Mouse (Mus musculus): ENCODE measurements at regions not wholly inside any gene's neighbourhood (a gene's known extent, or its start where the extent isn't known, plus 50 kb on each side); places are given as distances from the start of the nearest gene placed in this dataset.

DNA sequence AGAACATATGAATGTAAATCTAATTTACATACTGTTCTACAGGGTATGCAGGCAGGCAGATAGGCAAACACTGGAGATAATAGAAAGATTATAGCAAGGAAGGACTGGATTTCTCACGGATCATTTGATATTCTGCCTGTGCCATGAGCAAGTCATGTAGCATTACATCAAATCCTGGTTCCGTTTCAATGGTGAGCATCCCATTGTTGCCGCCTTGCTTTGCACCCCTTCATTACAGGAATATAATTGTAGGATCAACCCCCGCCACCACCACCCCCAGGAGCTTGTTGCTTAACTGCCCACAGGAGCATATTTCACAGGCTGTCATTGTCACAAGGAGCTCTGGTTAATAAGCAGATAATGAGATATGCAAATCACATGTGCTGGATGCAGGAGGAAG is 468.8 kb upstream of the Rgma start:
- H3K9ac ChIP-seq (replicated peaks; ENCODE audit: low read length): no peak overlapping the region
- no peak overlapping the region for H3K27ac ChIP-seq (replicated peaks; ENCODE audit: low read depth, low read length)
- H3K27me3 ChIP-seq (ENCODE audit: control insufficient read depth, insufficient read depth, low read length): no peaks in the 10 kb centered on the region
- 80% methylated on average over 4 of the region's 4 CpGs for WGBS
- ATAC-seq (replicated peaks; ENCODE audit: insufficient number of reproducible peaks, low FRiP score, low TSS enrichment, low read depth) (no peak), DNase-seq (ENCODE audit: low spot score) (no peak)
- H3K36me3 ChIP-seq (replicated peaks; ENCODE audit: control insufficient read depth, insufficient read depth, low read depth, low read length): no peaks in the 10 kb centered on the region
- H3K4me1 ChIP-seq (ENCODE audit: control insufficient read depth, insufficient read depth, low read length): no peaks in the 10 kb centered on the region
- no peak overlapping the region for H3K4me2 ChIP-seq (ENCODE audit: low read depth, low read length)
- no peak overlapping the region for H3K4me3 ChIP-seq (ENCODE audit: low read depth, low read length)
- H3K9me3 ChIP-seq (replicated peaks; ENCODE audit: control insufficient read depth, low read length): no peaks in the 10 kb centered on the region

DNA sequence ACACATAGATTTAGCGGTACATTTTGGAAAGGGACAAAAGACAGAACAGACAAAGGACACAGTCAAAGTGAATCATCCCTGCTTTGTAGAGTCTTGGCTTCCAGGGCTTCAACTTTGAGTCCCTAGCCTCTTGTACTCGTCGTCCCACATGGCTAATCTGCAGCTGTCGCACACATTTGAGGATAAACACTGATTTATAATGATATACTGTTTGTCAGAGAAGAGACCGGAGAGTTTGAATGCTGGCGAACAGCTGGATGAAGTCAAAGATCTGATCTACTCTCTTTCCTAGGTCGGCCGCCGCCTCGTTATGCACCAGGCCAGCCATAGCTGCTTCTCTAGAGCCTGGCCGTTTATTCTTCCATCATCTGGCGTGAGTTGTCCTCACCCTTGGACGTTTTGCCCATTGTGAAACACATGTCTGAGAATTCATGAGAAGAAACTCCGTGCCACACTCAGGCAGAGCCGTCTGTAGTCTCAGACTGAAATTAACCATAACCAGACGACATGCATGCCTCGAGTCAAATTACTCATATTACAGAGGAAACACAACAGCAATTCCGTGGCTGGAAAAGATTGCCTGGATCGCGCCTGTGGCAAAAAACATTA is 448.4 kb upstream of the Rgma start:
- DNase-seq (ENCODE audit: low spot score) (peak; percentile 77), ATAC-seq (replicated peaks; ENCODE audit: insufficient number of reproducible peaks, low FRiP score, low TSS enrichment, low read depth) (no peak)
- H3K36me3 ChIP-seq (replicated peaks; ENCODE audit: control insufficient read depth, insufficient read depth, low read depth, low read length): no peaks in the 10 kb centered on the region
- no peak overlapping the region for H3K4me3 ChIP-seq (ENCODE audit: low read depth, low read length)
- H3K9me3 ChIP-seq (replicated peaks; ENCODE audit: control insufficient read depth, low read length): no peaks in the 10 kb centered on the region
- H3K27me3 ChIP-seq (ENCODE audit: control insufficient read depth, insufficient read depth, low read length): no peaks in the 10 kb centered on the region
- H3K4me1 ChIP-seq (ENCODE audit: control insufficient read depth, insufficient read depth, low read length): no peaks in the 10 kb centered on the region
- WGBS: 49% methylated on average over 20 of the region's 20 CpGs
- H3K27ac ChIP-seq (replicated peaks; ENCODE audit: low read depth, low read length): 0 out of 2 replicates have a peak overlapping the region, but pooled peaks have one; percentile 1
- no peak overlapping the region for H3K9ac ChIP-seq (replicated peaks; ENCODE audit: low read length)
- H3K4me2 ChIP-seq (ENCODE audit: low read depth, low read length): no peak overlapping the region

DNA sequence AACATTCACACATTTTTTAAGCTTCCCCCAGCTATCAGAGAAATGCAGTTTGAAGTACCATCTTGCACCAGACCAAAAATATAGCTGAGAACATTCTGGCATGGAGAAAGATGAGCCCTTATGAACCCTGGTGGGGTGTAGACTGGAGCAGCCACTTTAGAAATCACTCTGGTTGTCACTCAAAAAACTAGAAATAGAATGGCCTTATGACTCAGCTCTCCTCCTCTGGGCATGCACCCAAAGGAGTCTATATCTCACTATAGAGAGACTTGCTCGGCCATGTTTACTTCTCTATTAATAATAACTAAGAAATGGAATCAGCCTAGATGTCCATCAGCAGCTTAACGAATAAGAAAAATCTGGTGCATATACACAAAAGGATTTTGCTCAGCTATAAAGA is 436.5 kb upstream of the Rgma start:
- no peaks in the 10 kb centered on the region for H3K9me3 ChIP-seq (replicated peaks; ENCODE audit: control insufficient read depth, low read length)
- no peaks in the 10 kb centered on the region for H3K4me1 ChIP-seq (ENCODE audit: control insufficient read depth, insufficient read depth, low read length)

DNA sequence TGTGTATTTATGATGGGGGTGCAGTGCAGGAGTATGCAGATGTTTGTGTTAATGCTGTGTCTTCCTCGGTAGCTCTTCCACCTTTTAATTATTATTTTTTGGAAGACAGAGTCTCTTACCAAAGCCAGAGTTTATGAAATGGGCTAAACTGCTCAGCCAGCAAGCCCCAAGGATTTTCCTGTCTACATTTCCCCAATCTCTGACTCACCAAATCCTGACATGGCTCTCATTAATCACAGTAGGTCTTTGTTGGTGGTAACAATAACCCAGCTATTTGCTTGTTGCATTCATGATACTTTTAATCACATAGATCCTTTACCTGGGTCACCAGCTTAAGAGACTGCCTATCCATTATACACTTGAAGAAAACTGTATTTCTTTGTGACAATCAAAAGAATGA is 427.8 kb upstream of the Rgma start:
- Histone ChIP-seq H3K9me3 (replicated peaks; ENCODE audit: control insufficient read depth, low read length) (no peaks in the 10 kb centered on the region), H3K27ac (replicated peaks; ENCODE audit: low read depth, low read length) (no peak overlapping the region), H3K4me1 (ENCODE audit: control insufficient read depth, insufficient read depth, low read length) (no peaks in the 10 kb centered on the region), H3K4me2 (ENCODE audit: low read depth, low read length) (no peak overlapping the region), H3K4me3 (ENCODE audit: low read depth, low read length) (no peak overlapping the region), H3K27me3 (ENCODE audit: control insufficient read depth, insufficient read depth, low read length) (no peaks in the 10 kb centered on the region), H3K36me3 (replicated peaks; ENCODE audit: control insufficient read depth, insufficient read depth, low read depth, low read length) (no peaks in the 10 kb centered on the region), H3K9ac (replicated peaks; ENCODE audit: low read length) (no peak overlapping the region)
- ATAC-seq (replicated peaks; ENCODE audit: insufficient number of reproducible peaks, low FRiP score, low TSS enrichment, low read depth) (no peak), DNase-seq (ENCODE audit: low spot score) (no peak)
- WGBS: 78% methylated on average over 1 of the region's 1 CpGs

More for the DNA sequence above, 436.5 kb upstream of the Rgma start:
- Histone ChIP-seq H3K27ac (replicated peaks; ENCODE audit: low read depth, low read length) (no peak overlapping the region), H3K4me3 (ENCODE audit: low read depth, low read length) (no peak overlapping the region), H3K9ac (replicated peaks; ENCODE audit: low read length) (no peak overlapping the region), H3K36me3 (replicated peaks; ENCODE audit: control insufficient read depth, insufficient read depth, low read depth, low read length) (no peaks in the 10 kb centered on the region), H3K27me3 (ENCODE audit: control insufficient read depth, insufficient read depth, low read length) (no peaks in the 10 kb centered on the region), H3K4me2 (ENCODE audit: low read depth, low read length) (no peak overlapping the region)
- no peak for ATAC-seq (replicated peaks; ENCODE audit: insufficient number of reproducible peaks, low FRiP score, low TSS enrichment, low read depth)
- WGBS: 86% methylated on average over 2 of the region's 2 CpGs
- no peak for DNase-seq (ENCODE audit: low spot score)

DNA sequence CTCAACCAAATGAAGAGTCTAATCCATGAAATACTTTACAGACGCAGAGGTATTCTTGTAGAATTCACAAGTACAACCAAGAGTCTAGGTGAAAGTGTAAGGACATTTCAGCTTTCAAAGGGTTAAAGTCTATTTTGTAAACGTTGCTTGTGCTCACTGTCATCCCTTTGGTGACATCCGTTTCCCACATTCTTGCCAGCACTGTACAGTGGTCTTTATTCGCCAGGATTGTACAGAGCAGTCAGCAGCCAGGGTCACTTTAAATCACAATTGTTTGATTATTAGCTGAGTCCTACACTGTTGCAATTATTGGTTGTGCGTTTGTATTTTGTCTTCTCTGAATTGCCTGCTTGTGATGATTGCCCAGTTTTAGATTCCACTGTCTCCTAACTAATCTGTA is 427.3 kb upstream of the Rgma start:
- 46% methylated on average over 5 of the region's 5 CpGs for WGBS
- DNase-seq (ENCODE audit: low spot score): peak; percentile 2

DNA sequence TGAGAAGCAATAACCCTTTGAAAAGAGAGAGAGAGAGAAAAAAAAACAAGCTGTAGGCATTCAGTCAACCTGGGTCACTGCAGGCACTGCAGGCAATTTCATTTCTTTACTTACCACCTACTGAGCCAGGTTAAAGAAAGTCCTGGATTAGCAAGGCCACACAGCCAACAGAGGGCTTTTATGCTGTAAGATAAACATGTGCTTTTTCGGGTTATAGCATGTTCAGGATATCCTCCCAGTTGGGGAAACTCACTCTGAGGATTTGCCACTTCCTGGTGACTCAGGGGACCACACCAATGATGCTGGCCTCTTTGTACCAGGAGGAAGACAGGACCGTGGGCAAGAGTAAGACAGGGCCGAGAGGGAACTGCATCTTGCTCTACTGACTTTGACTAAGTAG is 426.6 kb upstream of the Rgma start:
- 31% methylated on average over 3 of the region's 3 CpGs for WGBS
- Histone ChIP-seq H3K36me3 (replicated peaks; ENCODE audit: control insufficient read depth, insufficient read depth, low read depth, low read length) (no peaks in the 10 kb centered on the region), H3K27me3 (ENCODE audit: control insufficient read depth, insufficient read depth, low read length) (no peaks in the 10 kb centered on the region), H3K27ac (replicated peaks; ENCODE audit: low read depth, low read length) (no peak overlapping the region), H3K4me2 (ENCODE audit: low read depth, low read length) (no peak overlapping the region), H3K4me3 (ENCODE audit: low read depth, low read length) (no peak overlapping the region), H3K9me3 (replicated peaks; ENCODE audit: control insufficient read depth, low read length) (no peaks in the 10 kb centered on the region), H3K4me1 (ENCODE audit: control insufficient read depth, insufficient read depth, low read length) (no peaks in the 10 kb centered on the region), H3K9ac (replicated peaks; ENCODE audit: low read length) (no peak overlapping the region)
- ATAC-seq (replicated peaks; ENCODE audit: insufficient number of reproducible peaks, low FRiP score, low TSS enrichment, low read depth) (no peak), DNase-seq (ENCODE audit: low spot score) (no peak)

More for the DNA sequence above, 427.3 kb upstream of the Rgma start:
- Histone ChIP-seq H3K4me2 (ENCODE audit: low read depth, low read length) (no peak overlapping the region), H3K36me3 (replicated peaks; ENCODE audit: control insufficient read depth, insufficient read depth, low read depth, low read length) (no peaks in the 10 kb centered on the region), H3K27me3 (ENCODE audit: control insufficient read depth, insufficient read depth, low read length) (no peaks in the 10 kb centered on the region), H3K4me1 (ENCODE audit: control insufficient read depth, insufficient read depth, low read length) (no peaks in the 10 kb centered on the region), H3K4me3 (ENCODE audit: low read depth, low read length) (no peak overlapping the region), H3K9ac (replicated peaks; ENCODE audit: low read length) (no peak overlapping the region), H3K9me3 (replicated peaks; ENCODE audit: control insufficient read depth, low read length) (no peaks in the 10 kb centered on the region), H3K27ac (replicated peaks; ENCODE audit: low read depth, low read length) (no peak overlapping the region)
- ATAC-seq (replicated peaks; ENCODE audit: insufficient number of reproducible peaks, low FRiP score, low TSS enrichment, low read depth): no peak

DNA sequence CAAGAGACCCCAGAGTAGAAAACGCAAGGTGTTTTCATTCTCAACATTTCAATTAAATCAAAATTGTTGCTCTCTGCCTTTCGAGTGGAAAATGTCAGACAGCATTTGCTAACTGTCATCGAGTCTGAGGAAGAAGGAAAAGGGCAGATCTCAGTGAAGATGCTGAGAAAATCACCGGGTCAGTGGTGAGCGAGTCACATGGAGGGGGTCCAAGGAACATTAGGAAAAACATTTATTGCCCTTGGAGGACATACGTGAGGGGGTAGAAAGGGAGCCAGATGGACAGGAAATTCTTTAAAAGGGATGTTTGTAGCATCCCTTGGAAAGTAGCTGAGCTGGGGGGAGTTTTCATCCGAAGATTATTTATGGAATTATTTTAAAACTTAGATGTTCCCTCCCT is 425.4 kb upstream of the Rgma start:
- Histone ChIP-seq H3K27me3 (ENCODE audit: control insufficient read depth, insufficient read depth, low read length) (no peaks in the 10 kb centered on the region), H3K27ac (replicated peaks; ENCODE audit: low read depth, low read length) (no peak overlapping the region), H3K4me3 (ENCODE audit: low read depth, low read length) (no peak overlapping the region), H3K36me3 (replicated peaks; ENCODE audit: control insufficient read depth, insufficient read depth, low read depth, low read length) (no peaks in the 10 kb centered on the region), H3K9ac (replicated peaks; ENCODE audit: low read length) (no peak overlapping the region), H3K4me1 (ENCODE audit: control insufficient read depth, insufficient read depth, low read length) (no peaks in the 10 kb centered on the region), H3K4me2 (ENCODE audit: low read depth, low read length) (no peak overlapping the region), H3K9me3 (replicated peaks; ENCODE audit: control insufficient read depth, low read length) (no peaks in the 10 kb centered on the region)
- WGBS: 65% methylated on average over 7 of the region's 7 CpGs
- DNase-seq (ENCODE audit: low spot score) (no peak), ATAC-seq (replicated peaks; ENCODE audit: insufficient number of reproducible peaks, low FRiP score, low TSS enrichment, low read depth) (no peak)

DNA sequence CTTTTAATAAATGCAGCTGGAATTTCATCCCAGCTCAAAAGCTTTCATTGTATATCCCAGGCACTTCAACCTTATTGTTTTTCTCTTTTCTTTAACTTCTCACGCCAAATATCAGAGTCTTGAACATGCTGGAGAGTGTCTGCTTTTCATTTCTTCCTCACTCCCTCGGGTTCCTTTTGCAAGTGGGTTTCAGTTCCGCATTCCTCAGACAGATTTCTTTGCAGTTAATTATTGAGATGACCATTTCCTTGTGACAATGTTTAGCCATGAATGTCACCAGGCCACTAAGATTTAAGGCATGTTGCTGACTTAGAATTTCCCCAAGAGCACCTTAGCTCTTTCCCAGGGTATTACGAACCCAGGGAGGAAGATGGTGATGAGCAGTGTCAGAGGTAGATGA is 417.6 kb upstream of the Rgma start:
- no peak overlapping the region for H3K9ac ChIP-seq (replicated peaks; ENCODE audit: low read length)
- H3K4me1 ChIP-seq (ENCODE audit: control insufficient read depth, insufficient read depth, low read length): no peaks in the 10 kb centered on the region
- H3K4me2 ChIP-seq (ENCODE audit: low read depth, low read length): no peak overlapping the region
- no peak for DNase-seq (ENCODE audit: low spot score)
- no peaks in the 10 kb centered on the region for H3K9me3 ChIP-seq (replicated peaks; ENCODE audit: control insufficient read depth, low read length)
- no peak overlapping the region for H3K4me3 ChIP-seq (ENCODE audit: low read depth, low read length)
- H3K27me3 ChIP-seq (ENCODE audit: control insufficient read depth, insufficient read depth, low read length): no peaks in the 10 kb centered on the region
- H3K36me3 ChIP-seq (replicated peaks; ENCODE audit: control insufficient read depth, insufficient read depth, low read depth, low read length): no peaks in the 10 kb centered on the region
- ATAC-seq (replicated peaks; ENCODE audit: insufficient number of reproducible peaks, low FRiP score, low TSS enrichment, low read depth): no peak
- no peak overlapping the region for H3K27ac ChIP-seq (replicated peaks; ENCODE audit: low read depth, low read length)
- 49% methylated on average over 4 of the region's 4 CpGs for WGBS

Data from embryonic facial prominence, embryonic 11.5 days (tissue).